Mouse (Mus musculus) heart, embryonic 14.5 days (tissue): ENCODE measurements around the gene Snx29. TPM values are rescaled to one million over a fixed set of nuclear protein-coding genes. Genes with fewer than 3 reads are reported as not detected.
A peak's percentile ranks its signal among the peaks of the same experiment; 100 is the strongest.

Experiments
- ATAC-seq: fragments of 200-750 bp; cut with Nextera tagmentation; 2 replicates; pipeline ENCODE4 v1.8.0; 2017; ENCODE audit warnings: low read depth, moderate TSS enrichment; ENCODE audit not compliant: insufficient number of reproducible peaks, insufficient read depth, low FRiP score
- H3K27ac ChIP-seq, 2 experiments: fragments of 200-500 bp in 1 of 2; fragments of 300-500 bp in 1 of 2; sonication (generic) in 1 of 2; replicated peaks in 1 of 2; 2 replicates each; pipeline ENCODE4 v1.5.1; 2012 to 2014; ENCODE audit warnings: low read depth in 2 of 2, low read length in 2 of 2, control low read depth in 1 of 2, mild to moderate bottlenecking in 1 of 2, mixed read lengths in 1 of 2; ENCODE audit not compliant: control insufficient read depth in 1 of 2, insufficient read depth in 1 of 2
- H3K27me3 ChIP-seq: fragments of 300-500 bp; sonication (generic); 2 replicates; pipeline ENCODE4 v1.6.1; 2014; ENCODE audit warnings: mild to moderate bottlenecking, low read length, control low read depth; ENCODE audit not compliant: control insufficient read depth, insufficient read depth
- H3K36me3 ChIP-seq: fragments of 300-500 bp; sonication (generic); 2 replicates; pipeline ENCODE4 v1.6.1; 2014; ENCODE audit warnings: mild to moderate bottlenecking, control low read depth, low read length, mixed read lengths; ENCODE audit not compliant: control insufficient read depth, insufficient read depth
- H3K4me1 ChIP-seq, 2 experiments: fragments of 200-500 bp in 1 of 2; fragments of 300-500 bp in 1 of 2; sonication (generic) in 1 of 2; 2 replicates each; pipeline ENCODE4 v1.6.1; 2012 to 2014; ENCODE audit warnings: low read length in 2 of 2, control low read depth in 1 of 2, mixed read lengths in 1 of 2; ENCODE audit not compliant: control insufficient read depth in 2 of 2, insufficient read depth in 2 of 2
- H3K4me2 ChIP-seq: fragments of 300-500 bp; sonication (generic); 2 replicates; pipeline ENCODE4 v1.6.1; 2014; ENCODE audit warnings: mild to moderate bottlenecking, low read length
- H3K4me3 ChIP-seq, 2 experiments: fragments of 200-500 bp in 1 of 2; fragments of 300-500 bp in 1 of 2; sonication (generic) in 1 of 2; 2 replicates each; pipeline ENCODE4 v1.5.1; 2012 to 2014; ENCODE audit warnings: low read length in 2 of 2, mild to moderate bottlenecking in 2 of 2, control low read depth in 1 of 2, low read depth in 1 of 2, moderate library complexity in 1 of 2; ENCODE audit not compliant: control insufficient read depth in 1 of 2, insufficient read depth in 1 of 2
- H3K9ac ChIP-seq: fragments of 300-500 bp; sonication (generic); 2 replicates; pipeline ENCODE4 v1.6.1; 2014; ENCODE audit warnings: mild to moderate bottlenecking, low read length
- H3K9me3 ChIP-seq: fragments of 300-500 bp; sonication (generic); 2 replicates; pipeline ENCODE4 v1.6.1; 2016; ENCODE audit warnings: low read length, control low read depth; ENCODE audit not compliant: control insufficient read depth
- WGBS: fragments of 180-500 bp; shearing (Covaris S2); extraction: QIAGEN DNeasy Blood & Tissue Kit; methylation state at CpG from one replicate; pipeline ENCODE4 v1.1.7; 2014; 5-methylcytosine and 5-hydroxymethylcytosine counted together
- polyA plus RNA-seq: library from polyadenylated mRNA; unstranded; fragments of >200 nt; fragmentation: Nextera tagmentation; extraction: Ambion mirVana; gene quantifications from 2 replicates; pipeline ENCODE4 v1.2.1, GENCODE M21; 2014

The Snx29 gene
- polyA plus RNA-seq, 1 experiment from 2014 or later = 7.7 TPM

DNA sequence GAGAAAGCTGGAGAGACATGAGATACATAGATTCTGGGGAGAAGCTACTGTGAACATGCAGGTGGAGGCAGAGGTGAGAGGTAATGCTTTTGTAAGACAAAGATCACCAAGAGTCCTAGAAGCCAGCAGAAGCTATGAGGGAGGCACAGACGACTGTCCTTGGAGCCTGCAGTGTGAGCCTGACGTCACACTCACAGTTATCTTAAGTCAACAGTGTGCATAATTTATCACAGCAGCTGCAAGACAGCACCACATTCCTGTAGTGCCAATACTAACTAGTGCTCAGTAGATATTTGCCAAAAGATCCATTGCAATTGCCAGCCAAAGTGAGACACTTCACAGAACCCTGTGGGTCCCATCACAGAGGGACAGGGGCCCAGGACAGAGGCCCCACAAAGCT, 459.4 kb downstream of the Snx29 start:
- ATAC-seq = no peak
- no peak overlapping the region for H3K27ac ChIP-seq
- WGBS = 0% methylated on average over 2 of the region's 2 CpGs
- H3K27me3 ChIP-seq = no peaks in the 10 kb centered on the region
- H3K4me2 ChIP-seq = no peak overlapping the region
- H3K9ac ChIP-seq = no peak overlapping the region
- no peak overlapping the region for H3K4me3 ChIP-seq
- H3K36me3 ChIP-seq = no peaks in the 10 kb centered on the region
- H3K4me1 ChIP-seq = peaks cover 4 to 14% of the 10 kb centered on the region in 2 experiments; a peak in 3 of 4 replicates
- no peaks in the 10 kb centered on the region for H3K9me3 ChIP-seq

DNA sequence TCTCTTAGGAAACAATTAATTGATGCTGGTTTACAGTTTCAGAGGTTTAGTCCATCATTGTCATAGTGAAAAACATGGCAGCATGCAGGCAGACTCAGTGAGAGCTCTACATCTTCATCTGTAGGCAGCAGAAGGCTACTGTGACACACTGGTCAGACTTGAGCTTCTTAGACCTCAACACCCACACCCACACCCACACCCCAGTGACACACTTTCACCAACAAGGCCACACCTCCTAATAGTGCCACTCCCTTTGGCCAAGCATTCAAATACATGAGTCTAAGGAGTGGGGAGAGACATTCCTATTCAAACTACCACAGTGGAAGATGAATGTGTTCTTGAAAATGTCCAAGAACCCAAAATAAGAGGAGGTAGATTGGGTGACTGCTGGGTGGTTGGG, 460.6 kb downstream of the Snx29 start:
- no peaks in the 10 kb centered on the region for H3K27me3 ChIP-seq
- no peak overlapping the region for H3K9ac ChIP-seq
- no peak overlapping the region for H3K4me2 ChIP-seq
- no peak overlapping the region for H3K4me3 ChIP-seq
- no peak overlapping the region for H3K27ac ChIP-seq
- H3K9me3 ChIP-seq = no peaks in the 10 kb centered on the region
- no peaks in the 10 kb centered on the region for H3K36me3 ChIP-seq
- ATAC-seq = no peak
- H3K4me1 ChIP-seq = peaks cover 4 to 14% of the 10 kb centered on the region in 2 experiments; a peak in 3 of 4 replicates

- Histone ChIP-seq H3K4me1 (peaks cover 4 to 14% of the 10 kb centered on the region in 2 experiments; a peak in 3 of 4 replicates), H3K9me3 (no peaks in the 10 kb centered on the region), H3K4me3 (no peak overlapping the region), H3K9ac (no peak overlapping the region), H3K27me3 (no peaks in the 10 kb centered on the region), H3K36me3 (no peaks in the 10 kb centered on the region), H3K27ac (no peak overlapping the region), H3K4me2 (no peak overlapping the region)
- 54% methylated on average over 4 of the region's 4 CpGs for WGBS
- no peak for ATAC-seq
These were observed 461.6 kb downstream of the Snx29 start for GRCm38 (mm10) chr16:11784354-11784753.

DNA sequence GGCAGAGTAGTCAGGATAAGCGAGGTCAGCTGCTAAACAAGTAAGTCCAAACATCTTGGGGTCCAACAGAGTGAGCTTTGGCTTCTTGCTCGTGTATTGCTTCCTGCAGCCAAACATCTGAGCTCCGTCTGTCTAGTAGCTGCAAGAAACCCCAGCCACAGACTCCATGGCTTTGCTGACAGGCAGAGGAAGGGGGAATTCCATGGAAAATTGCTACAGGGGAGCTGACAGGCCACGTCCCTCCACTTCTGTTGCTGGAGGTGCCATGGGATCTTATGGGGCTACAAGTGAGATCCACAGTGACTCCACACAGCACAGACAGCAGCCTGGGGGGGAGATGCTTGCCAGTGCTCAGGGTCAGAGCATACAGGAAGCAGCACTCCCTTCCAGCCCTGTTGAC, 463.1 kb downstream of the Snx29 start:
- no peak for ATAC-seq
- Histone ChIP-seq H3K27ac (0 out of 4 replicates have a peak overlapping the region, but pooled peaks of 1 of the 2 experiments have one; percentile 23), H3K4me1 (peaks cover 4 to 15% of the 10 kb centered on the region in 2 experiments; a peak in 3 of 4 replicates), H3K4me2 (no peak overlapping the region), H3K9ac (no peak overlapping the region), H3K4me3 (no peak overlapping the region), H3K9me3 (no peaks in the 10 kb centered on the region), H3K36me3 (no peaks in the 10 kb centered on the region), H3K27me3 (no peaks in the 10 kb centered on the region)
- 39% methylated on average over 4 of the region's 4 CpGs for WGBS

DNA sequence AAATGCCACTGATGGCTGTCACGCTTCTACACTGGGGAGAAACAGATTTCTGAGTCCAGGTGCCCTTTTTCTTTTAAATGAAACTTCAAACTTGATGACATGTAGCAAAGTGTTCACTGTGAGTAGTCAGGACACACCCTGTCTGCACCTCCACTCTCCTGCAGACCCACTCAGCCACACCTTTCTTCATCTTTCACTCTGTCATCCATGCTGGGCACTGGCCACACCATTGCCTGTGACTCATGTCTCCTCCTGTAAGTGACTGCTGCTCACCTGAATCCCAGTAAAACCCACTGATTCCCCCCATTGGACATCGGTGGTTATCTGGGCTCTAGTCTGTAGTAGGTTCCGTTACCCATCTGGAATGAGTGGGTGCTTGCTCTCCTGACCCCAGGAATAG, 467.8 kb downstream of the Snx29 start:
- Histone ChIP-seq H3K27me3 (no peaks in the 10 kb centered on the region), H3K4me2 (no peak overlapping the region), H3K9ac (no peak overlapping the region), H3K27ac (no peak overlapping the region), H3K36me3 (no peaks in the 10 kb centered on the region), H3K9me3 (peaks cover 8% of the 10 kb centered on the region; the same call in 1 of the 2 replicates), H3K4me1 (peaks cover 0 to 7% of the 10 kb centered on the region in 2 experiments; a peak in 2 of 4 replicates), H3K4me3 (no peak overlapping the region)
- 74% methylated on average over 3 of the region's 3 CpGs for WGBS
- ATAC-seq = no peak

- H3K4me2 ChIP-seq = no peak overlapping the region
- WGBS = 50% methylated on average over 2 of the region's 2 CpGs
- H3K36me3 ChIP-seq = no peaks in the 10 kb centered on the region
- no peak overlapping the region for H3K4me3 ChIP-seq
- H3K27ac ChIP-seq = no peak overlapping the region
- peaks cover 8% of the 10 kb centered on the region; the same call in 1 of the 2 replicates for H3K9me3 ChIP-seq
- H3K4me1 ChIP-seq = peaks cover 5 to 6% of the 10 kb centered on the region in 2 experiments; a peak in 3 of 4 replicates
- no peak for ATAC-seq
- H3K27me3 ChIP-seq = no peaks in the 10 kb centered on the region
- no peak overlapping the region for H3K9ac ChIP-seq
These were observed 470.7 kb downstream of the Snx29 start for GRCm38 (mm10) chr16:11793391-11793790.

GRCm38 (mm10) chr16:11794628-11795027, 471.9 kb downstream of the Snx29 start:
- WGBS = 71% methylated on average over 4 of the region's 4 CpGs
- H3K9me3 ChIP-seq = peaks cover 8% of the 10 kb centered on the region; the same call in 1 of the 2 replicates
- no peak overlapping the region for H3K4me3 ChIP-seq
- H3K4me2 ChIP-seq = no peak overlapping the region
- H3K36me3 ChIP-seq = no peaks in the 10 kb centered on the region
- H3K27ac ChIP-seq = no peak overlapping the region
- ATAC-seq = no peak
- H3K27me3 ChIP-seq = no peaks in the 10 kb centered on the region
- H3K9ac ChIP-seq = no peak overlapping the region
- H3K4me1 ChIP-seq = peaks cover 4 to 6% of the 10 kb centered on the region in 2 experiments; a peak in 3 of 4 replicates
